Mouse (Mus musculus): ENCODE results near the gene Vmn2r52. TPM values are rescaled to one million over a fixed set of nuclear protein-coding genes. Genes with fewer than 3 reads are reported as not detected.
"Not testable (repeated sequence)": the region's sequence is repeated elsewhere in the genome, so short reads cannot be mapped to it uniquely, and the experiment has no call there.

Gene Vmn2r52
- polyA plus RNA-seq (2012; rRNA removed), result not detected in 2 replicates

- no peak for DNase-seq (ENCODE audit: low read depth)
Measured at GRCm38 (mm10) chr7:10176473-10176872, at the start of gene Vmn2r52. Gene Vmn2r52, minus strand, starts transcription at chr7:10176573.

- DNase-seq (ENCODE audit: low read depth), result not testable (repeated sequence)
Measured at GRCm38 (mm10) chr7:10105641-10106040, 70.7 kb downstream of the Vmn2r52 start, which contains the start of gene Vmn2r51. Gene Vmn2r51, minus strand, starts transcription at chr7:10105741.

Other genes with a start within 250 kb of the Vmn2r52 start
- gene Vmn2r48, start 223.0 kb downstream of the Vmn2r52 start, polyA plus RNA-seq (2012; rRNA removed), result not detected in 2 replicates
- gene Vmn2r49, start 184.3 kb downstream of the Vmn2r52 start, polyA plus RNA-seq (2012; rRNA removed), result not detected in 2 replicates
- not detected in 2 replicates for gene Vmn2r50, start 123.3 kb downstream of the Vmn2r52 start, polyA plus RNA-seq (2012; rRNA removed)
- not detected in 2 replicates for gene Vmn2r51, start 70.8 kb downstream of the Vmn2r52 start, polyA plus RNA-seq (2012; rRNA removed)
- not detected in 2 replicates for gene Vmn1r66, start 101.4 kb upstream of the Vmn2r52 start, polyA plus RNA-seq (2012; rRNA removed)